Mouse (Mus musculus) 416B (cell line): ENCODE data around the gene Mmaa.
A peak's percentile ranks its signal among the peaks of the same experiment; 100 is the strongest.

Experiments
- DNase-seq: peaks from one replicate; pipeline ENCODE4 v3.0.0; 2011; ENCODE audit warnings: low read depth

Gene Mmaa

GRCm38 (mm10) chr8:79294610-79295275 is at the start of gene Mmaa:
Mmaa (minus strand) TSS chr8:79294937.
- DNase-seq, result peak; percentile 96

DNA sequence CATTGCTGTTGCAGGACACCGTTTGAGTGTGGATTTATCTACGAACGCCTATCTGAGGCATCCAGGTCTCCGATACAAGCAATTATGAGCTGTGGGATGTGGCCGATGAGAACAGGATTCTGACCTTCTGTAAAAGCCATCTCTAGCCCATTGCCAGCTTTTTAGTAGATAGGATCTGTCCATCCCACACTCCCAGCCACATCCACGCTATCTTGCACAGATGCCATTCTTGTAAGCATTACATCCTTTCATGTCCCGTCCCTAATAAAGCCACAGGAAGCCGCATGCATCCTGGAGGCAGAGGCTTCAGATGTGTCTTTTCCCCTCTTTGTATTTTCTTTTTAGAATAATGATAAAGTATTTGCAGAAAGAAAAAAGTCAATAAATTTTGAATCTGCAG is 46.5 kb upstream of the Mmaa start:
- DNase-seq, result peak; percentile 58

DNA sequence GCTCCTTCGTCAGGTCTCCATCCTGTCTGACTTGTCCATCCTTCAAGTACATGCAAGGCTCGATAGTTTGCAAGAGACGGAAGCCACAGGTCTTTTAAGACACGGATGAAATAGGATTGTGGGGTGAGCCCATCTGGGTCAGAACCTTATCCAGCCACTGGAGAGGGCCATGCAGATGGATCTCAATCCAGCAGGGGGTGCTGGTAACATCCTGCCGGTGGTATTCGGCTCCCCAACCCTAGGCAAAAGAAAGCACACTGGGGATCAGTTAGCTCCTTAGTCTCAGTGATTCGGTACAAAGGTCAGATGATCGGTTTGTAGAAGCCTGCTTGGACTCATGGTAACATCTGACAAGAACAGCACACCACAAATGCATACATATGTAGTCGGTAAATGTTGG is 44.8 kb upstream of the Mmaa start:
- DNase-seq, result peak; percentile 49

GRCm38 (mm10) chr8:79338619-79339018 is 43.9 kb upstream of the Mmaa start:
- DNase-seq, result no peak

DNA sequence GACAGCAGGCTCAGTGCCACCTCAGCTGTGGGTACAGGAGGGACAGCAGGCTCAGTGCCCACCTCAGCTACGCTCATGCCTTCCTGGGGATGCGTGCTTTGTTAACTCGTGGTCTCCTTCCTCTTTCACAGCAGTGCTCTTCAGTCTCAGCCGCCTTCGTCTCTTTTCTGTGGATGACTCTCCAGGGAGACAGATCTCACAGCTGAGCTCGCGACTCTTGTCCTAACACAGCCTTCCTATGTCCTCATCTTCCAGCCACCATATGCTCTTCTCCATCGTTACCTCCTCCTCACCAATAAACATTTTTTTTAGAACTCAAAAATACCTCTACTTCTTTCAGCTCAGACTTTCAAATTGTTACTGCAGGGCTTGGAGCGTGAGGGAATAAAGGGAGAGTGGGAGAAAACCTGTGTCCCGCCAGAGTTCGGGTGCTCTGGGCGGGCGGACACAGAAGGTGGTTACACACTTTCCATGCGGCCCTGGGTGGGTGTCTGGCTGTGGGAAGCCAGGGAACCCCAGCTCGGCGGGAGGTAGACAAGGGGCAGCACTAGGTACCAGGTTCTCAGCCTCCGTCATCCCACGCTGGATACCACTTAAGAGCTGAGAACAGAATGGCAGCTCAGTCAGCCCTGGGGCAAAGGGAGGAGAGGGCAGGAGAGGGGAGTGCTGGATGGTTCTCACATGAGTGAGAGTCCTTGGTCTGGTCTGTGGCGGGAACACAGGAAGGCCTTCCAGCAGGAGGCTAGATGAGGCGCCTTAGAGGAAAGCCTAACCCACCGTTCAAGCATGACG is 37.6 kb upstream of the Mmaa start:
- DNase-seq, result no peak

- DNase-seq, result no peak
These were observed 36.8 kb upstream of the Mmaa start for GRCm38 (mm10) chr8:79331571-79331970.

DNA sequence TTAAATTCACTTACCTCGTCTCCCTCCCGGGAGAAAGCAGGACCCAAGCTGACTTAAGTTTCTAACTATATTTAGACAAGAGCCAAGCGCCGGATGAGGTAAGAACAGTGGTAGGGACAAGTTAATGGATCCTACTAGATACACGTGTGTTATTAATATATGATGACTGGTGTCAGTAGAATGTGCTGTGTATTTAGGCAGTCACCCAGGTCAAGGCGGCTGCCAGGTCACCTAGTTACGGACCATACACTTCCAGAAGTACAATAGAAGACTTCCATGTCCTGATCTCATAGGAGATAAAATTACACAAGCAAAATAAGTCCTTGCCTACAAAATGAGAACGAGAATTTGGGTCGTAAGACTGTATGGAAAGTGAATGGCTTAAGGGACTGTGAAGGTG is 36.3 kb upstream of the Mmaa start:
- no peak for DNase-seq

GRCm38 (mm10) chr8:79329735-79330134 is 35.0 kb upstream of the Mmaa start:
- DNase-seq, result no peak

- no peak for DNase-seq
These were observed 34.4 kb upstream of the Mmaa start for GRCm38 (mm10) chr8:79329182-79329581.

DNA sequence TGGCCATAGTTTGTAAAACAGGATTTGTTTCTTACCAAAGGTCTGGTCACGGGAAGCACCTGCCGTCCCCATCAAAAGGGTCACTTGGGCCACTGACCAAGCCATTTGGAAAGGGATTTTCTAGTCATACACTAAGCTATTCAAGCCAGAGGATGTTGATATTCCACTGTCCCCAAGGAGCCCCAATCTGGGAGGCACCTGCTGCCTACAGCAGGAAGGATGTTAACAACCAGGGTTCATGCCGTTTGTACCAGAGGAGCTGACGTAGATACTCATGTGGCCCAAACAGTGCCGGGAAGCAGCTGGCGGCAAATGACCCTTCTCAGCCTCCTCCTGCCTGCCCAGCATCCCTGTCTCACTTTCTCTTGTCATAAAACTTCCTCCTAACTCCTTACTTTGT is 30.8 kb upstream of the Mmaa start:
- no peak for DNase-seq

- DNase-seq, result no peak
These were observed 30.2 kb upstream of the Mmaa start for GRCm38 (mm10) chr8:79324928-79325327.

- peak; percentile 17 for DNase-seq
These were observed 29.3 kb upstream of the Mmaa start for GRCm38 (mm10) chr8:79324036-79324435.

GRCm38 (mm10) chr8:79323121-79323520 is 28.4 kb upstream of the Mmaa start:
- DNase-seq, result no peak

DNA sequence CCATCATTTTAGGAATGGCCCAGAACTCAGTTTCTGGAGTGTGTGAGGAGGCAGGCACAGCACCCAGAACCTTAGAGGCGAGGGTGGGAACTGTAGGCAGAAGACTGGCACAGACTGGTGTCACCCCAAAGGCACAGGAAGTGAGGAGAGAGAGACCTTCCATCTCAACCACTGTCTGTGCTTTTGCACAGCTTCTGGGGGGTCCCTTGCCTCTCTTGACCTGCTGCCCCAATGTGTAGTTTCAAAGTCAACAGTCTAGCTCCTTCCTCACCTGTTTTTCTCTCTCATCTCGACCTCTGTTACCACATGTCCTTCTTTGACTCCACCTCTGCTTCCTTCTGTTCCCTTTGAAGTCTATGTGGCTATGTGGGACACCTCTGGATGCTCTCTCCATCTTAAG is 16.1 kb upstream of the Mmaa start:
- no peak for DNase-seq

DNA sequence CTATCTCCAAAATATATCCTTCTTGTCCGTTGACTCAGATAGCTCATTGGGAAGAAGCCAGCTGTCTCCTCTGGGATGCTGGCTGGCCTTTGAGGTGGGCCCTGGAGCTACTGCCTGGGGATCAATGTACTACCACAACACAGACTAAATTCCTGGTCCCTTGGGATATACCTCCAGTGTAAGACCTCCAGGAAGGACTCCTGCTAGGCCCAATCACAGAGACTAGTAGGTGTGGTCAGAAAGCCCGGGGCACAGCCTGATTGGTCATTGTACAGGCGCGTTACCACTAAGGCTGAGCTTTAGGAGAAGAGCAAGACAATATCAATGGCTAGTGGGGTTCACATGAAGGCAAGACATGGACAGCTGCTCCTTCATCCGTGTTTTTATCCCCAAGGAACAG is 11.2 kb upstream of the Mmaa start:
- DNase-seq, result no peak

- DNase-seq, result no peak
These were observed 6.8 kb upstream of the Mmaa start for GRCm38 (mm10) chr8:79301548-79301947.

GRCm38 (mm10) chr8:79299704-79300103 is 5.0 kb upstream of the Mmaa start:
- no peak for DNase-seq

DNA sequence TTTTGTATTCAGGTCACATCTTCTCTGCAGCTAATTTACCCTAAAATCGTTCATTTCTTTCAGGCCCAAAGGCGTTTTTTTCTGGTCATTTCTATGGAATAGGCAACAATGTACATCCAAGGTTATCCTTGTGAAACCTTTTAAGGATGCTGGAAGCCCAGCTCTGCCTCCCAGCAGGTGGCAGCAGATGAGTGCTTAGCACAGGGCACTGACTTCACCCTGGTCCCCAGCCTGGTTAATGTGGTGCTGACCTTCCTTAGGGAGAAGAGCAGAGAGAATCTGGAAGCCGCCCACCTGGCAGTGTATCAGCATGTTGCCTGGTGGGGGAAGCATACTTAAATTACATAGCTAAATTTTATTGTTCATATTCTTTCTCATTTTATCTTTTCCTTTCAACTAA is 3.0 kb upstream of the Mmaa start:
- peak; percentile 67 for DNase-seq

GRCm38 (mm10) chr8:79295276-79296105 is 754 bp upstream of the Mmaa start:
- peak; percentile 34 for DNase-seq

- peak; percentile 28 for DNase-seq
These were observed 896 bp downstream of the Mmaa start for GRCm38 (mm10) chr8:79293841-79294240.

GRCm38 (mm10) chr8:79292712-79293264 is 1.9 kb downstream of the Mmaa start:
- no peak for DNase-seq

- DNase-seq, result no peak
These were observed 5.1 kb downstream of the Mmaa start for GRCm38 (mm10) chr8:79289592-79289991.
